ENCODE assay signal across 8 mouse cellular contexts in the genomic region with DNA sequence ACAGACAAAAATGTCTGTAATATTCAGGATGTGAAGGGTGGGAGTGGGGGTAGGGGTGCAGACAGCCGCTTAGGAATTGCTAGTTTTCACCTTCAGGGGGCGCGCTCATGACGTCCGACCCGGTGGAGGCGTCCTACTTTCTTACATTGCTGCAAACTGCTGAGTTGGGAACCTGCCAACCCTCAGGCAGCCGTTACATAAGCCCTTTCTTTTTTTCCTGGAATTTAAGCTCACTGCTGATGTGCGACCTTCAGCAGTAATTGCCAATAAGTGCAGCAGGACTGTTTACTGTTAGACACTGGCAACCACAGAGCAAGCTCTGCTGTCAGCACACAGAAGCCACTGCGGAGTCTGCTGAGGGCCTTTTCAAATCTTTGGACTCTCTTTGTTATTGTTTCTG.
DNase-seq lines count a peak whose midpoint lies in the region; ATAC-seq lines count a peak whose summit lies in the region.

No protein-coding gene starts in this region.

- H3K27me3 ChIP-seq in hindbrain, embryonic 14.5 days (ENCODE audit: control insufficient read depth, insufficient read depth, low read length) = no peaks in the 10 kb centered on the region

- no peaks in the 10 kb centered on the region for H3K9me3 ChIP-seq in hindbrain, embryonic 14.5 days (ENCODE audit: control insufficient read depth, low read length)

- no peaks in the 10 kb centered on the region for H3K36me3 ChIP-seq in hindbrain, embryonic 14.5 days (replicated peaks; ENCODE audit: control insufficient read depth, insufficient read depth)

- no peak overlapping the region for H3K4me3 ChIP-seq in hindbrain, embryonic 14.5 days (replicated peaks; ENCODE audit: low read length)

- peak; percentile 97 for DNase-seq in NIH3T3 (ENCODE audit: low read depth)
- DNase-seq in cerebellum, postnatal 14 days = peak; percentile 88 to 91
- peak; percentile 89 to 95 for DNase-seq in frontal cortex, postnatal 36 days (ENCODE audit: low spot score in 2 of 2)
- peak; percentile 78 for DNase-seq in hindbrain, embryonic 14.5 days (ENCODE audit: low spot score)
- peak; percentile 86 to 87 for DNase-seq in layer of hippocampus, postnatal 36 days
- peak; percentile 90 for DNase-seq in lung, postnatal 14 days
- DNase-seq in retina, adult 2 months (ENCODE audit: low read depth, low spot score) = peak; percentile 57
- peak; percentile 82 for DNase-seq in thymus, postnatal 4 days

- H3K9ac ChIP-seq in hindbrain, embryonic 14.5 days = no peak overlapping the region

- peaks cover 10% of the 10 kb centered on the region; the same call in 1 of the 2 replicates for H3K4me1 ChIP-seq in hindbrain, embryonic 14.5 days (replicated peaks; ENCODE audit: control insufficient read depth, insufficient read depth, low read length)

- peak; percentile 72; the same call in 1 of the 2 replicates for ATAC-seq in hindbrain, embryonic 14.5 days (ENCODE audit: low FRiP score)

- H3K27ac ChIP-seq in hindbrain, embryonic 14.5 days = no peak overlapping the region

- WGBS in hindbrain, embryonic 14.5 days = 16% methylated on average over 10 of the region's 10 CpGs

- peak overlapping the region; percentile 27; the same call in 1 of the 2 replicates for H3K4me2 ChIP-seq in hindbrain, embryonic 14.5 days (replicated peaks)
